Mouse (Mus musculus): ENCODE data around the gene Htra3.

Gene Htra3

GRCm38 (mm10) chr5:35610381-35610780 lies 69.2 kb downstream of the Htra3 start:
- no peak for DNase-seq

GRCm38 (mm10) chr5:35609971-35610370 lies 69.6 kb downstream of the Htra3 start:
- DNase-seq: no peak

GRCm38 (mm10) chr5:35609381-35609780 lies 70.2 kb downstream of the Htra3 start:
- DNase-seq: peak; percentile 47 to 56

- no peak for DNase-seq
Observed at GRCm38 (mm10) chr5:35608559-35608958, 71.0 kb downstream of the Htra3 start.

GRCm38 (mm10) chr5:35607784-35608183 lies 71.8 kb downstream of the Htra3 start:
- peak; percentile 33 to 69 for DNase-seq

- no peak for DNase-seq
Observed at GRCm38 (mm10) chr5:35606800-35607199, 72.8 kb downstream of the Htra3 start.

- DNase-seq: no peak
Observed at GRCm38 (mm10) chr5:35605355-35605754, 74.2 kb downstream of the Htra3 start.
